Mouse (Mus musculus) gastrocnemius, postnatal 10 days (tissue): ENCODE data around the gene Enpp1. TPM values are rescaled to one million over a fixed set of nuclear protein-coding genes. Genes with fewer than 3 reads are reported as not detected.
A peak's percentile ranks its signal among the peaks of the same experiment; 100 is the strongest.
"Not testable (repeated sequence)": the region's sequence is repeated elsewhere in the genome, so short reads cannot be mapped to it uniquely, and the experiment has no call there.

ENCODE experiments used
- DNase-seq: peaks from one replicate; pipeline ENCODE4 v3.0.0; 2021; ENCODE audit warnings: mixed read lengths
- total RNA-seq, 2 experiments: library from RNA; stranded (reverse); gene quantifications; 2 replicates each; pipeline ENCODE4 v1.2.3; 2021

Enpp1 gene
- total RNA-seq, 2 experiments from 2014 or later: 7.6 to 10.7 TPM

- DNase-seq: no peak
These were observed 73.5 kb downstream of the Enpp1 start for GRCm38 (mm10) chr10:24638306-24639070.

GRCm38 (mm10) chr10:24636986-24637385 lies 75.0 kb downstream of the Enpp1 start:
- no peak for DNase-seq

GRCm38 (mm10) chr10:24635884-24636283 lies 76.1 kb downstream of the Enpp1 start:
- no peak for DNase-seq

- DNase-seq: no peak
These were observed 76.6 kb downstream of the Enpp1 start for GRCm38 (mm10) chr10:24635331-24635815.

GRCm38 (mm10) chr10:24634288-24634687 lies 77.7 kb downstream of the Enpp1 start:
- DNase-seq: no peak

GRCm38 (mm10) chr10:24631122-24631521 lies 80.8 kb downstream of the Enpp1 start:
- DNase-seq: no peak

- peak; percentile 81 for DNase-seq
These were observed 81.4 kb downstream of the Enpp1 start for GRCm38 (mm10) chr10:24630469-24631081.

- no peak for DNase-seq
These were observed 82.8 kb downstream of the Enpp1 start for GRCm38 (mm10) chr10:24629086-24629720.

- DNase-seq: no peak
These were observed 83.5 kb downstream of the Enpp1 start for GRCm38 (mm10) chr10:24628466-24628865.

GRCm38 (mm10) chr10:24627262-24627661 lies 84.7 kb downstream of the Enpp1 start:
- no peak for DNase-seq

GRCm38 (mm10) chr10:24625060-24625701 lies 86.8 kb downstream of the Enpp1 start:
- DNase-seq: peak; percentile 90

- DNase-seq: peak; percentile 86
These were observed 89.4 kb downstream of the Enpp1 start for GRCm38 (mm10) chr10:24622586-24622985.

GRCm38 (mm10) chr10:24621572-24621971 lies 90.4 kb downstream of the Enpp1 start:
- DNase-seq: peak; percentile 71

- not testable (repeated sequence) for DNase-seq
These were observed 95.4 kb downstream of the Enpp1 start for GRCm38 (mm10) chr10:24616572-24616971.

GRCm38 (mm10) chr10:24615799-24616198 lies 96.2 kb downstream of the Enpp1 start:
- DNase-seq: no peak

- DNase-seq: no peak
These were observed 97.2 kb downstream of the Enpp1 start for GRCm38 (mm10) chr10:24614726-24615125.

GRCm38 (mm10) chr10:24609766-24610165 lies 102.2 kb downstream of the Enpp1 start:
- DNase-seq: peak; percentile 43

- no peak for DNase-seq
These were observed 102.8 kb downstream of the Enpp1 start for GRCm38 (mm10) chr10:24609146-24609545.

GRCm38 (mm10) chr10:24603727-24604126 lies 108.2 kb downstream of the Enpp1 start:
- no peak for DNase-seq

GRCm38 (mm10) chr10:24603035-24603434 lies 108.9 kb downstream of the Enpp1 start:
- DNase-seq: no peak

- DNase-seq: no peak
These were observed 112.2 kb downstream of the Enpp1 start for GRCm38 (mm10) chr10:24599802-24600201.

GRCm38 (mm10) chr10:24598693-24599092 lies 113.3 kb downstream of the Enpp1 start:
- DNase-seq: no peak

- no peak for DNase-seq
These were observed 114.2 kb downstream of the Enpp1 start for GRCm38 (mm10) chr10:24597789-24598188.
